ENCODE assay signal across 8 mouse cellular contexts in genomic region chr9:122351303-122352024, GRCm38 (mm10). TPM values are rescaled to one million over a fixed set of nuclear protein-coding genes. Genes with fewer than 3 reads are reported as not detected.
DNase-seq lines count a peak whose midpoint lies in the region; ATAC-seq and TF ChIP-seq lines count a peak whose summit lies in the region.

Gene Abhd5, plus strand, starts transcription at chr9:122351608.

- no peaks in the 10 kb centered on the region for H3K36me3 ChIP-seq in embryonic facial prominence, embryonic 15.5 days
- H3K36me3 ChIP-seq in kidney, embryonic 14.5 days (ENCODE audit: control insufficient read depth, insufficient read depth, low read length), result no peaks in the 10 kb centered on the region
- H3K36me3 ChIP-seq in limb, embryonic 15.5 days, result no peaks in the 10 kb centered on the region

- TF ChIP-seq POLR2A in bone marrow, adult 2 months (IDR thresholded peaks at IDR 0.05; ENCODE audit: borderline replicate concordance, control insufficient read depth, low read depth, low read length), result peak; percentile 100

- peak within 1 kb of the TSS; percentile 88 for H3K27ac ChIP-seq in bone marrow, adult 2 months (ENCODE audit: control insufficient read depth, insufficient read depth, low read depth, low read length, poor library complexity)
- peak within 1 kb of the TSS; percentile 67 for H3K27ac ChIP-seq in embryonic facial prominence, embryonic 15.5 days (replicated peaks)
- peak within 1 kb of the TSS; percentile 26; the same call in 1 of the 2 replicates for H3K27ac ChIP-seq in kidney, embryonic 14.5 days (ENCODE audit: low read depth, low read length)
- peak within 1 kb of the TSS; percentile 79 for H3K27ac ChIP-seq in limb, embryonic 15.5 days

- no peaks in the 10 kb centered on the region for H3K9me3 ChIP-seq in embryonic facial prominence, embryonic 15.5 days (replicated peaks)
- no peaks in the 10 kb centered on the region for H3K9me3 ChIP-seq in kidney, embryonic 14.5 days (ENCODE audit: control insufficient read depth, low read length)
- H3K9me3 ChIP-seq in limb, embryonic 15.5 days, result no peaks in the 10 kb centered on the region

- H3K4me3 ChIP-seq in bone marrow, adult 2 months (replicated peaks; ENCODE audit: control insufficient read depth, low read depth, low read length), result peak within 1 kb of the TSS; percentile 77
- H3K4me3 ChIP-seq in embryonic facial prominence, embryonic 15.5 days (replicated peaks), result peak within 1 kb of the TSS; percentile 68
- H3K4me3 ChIP-seq in kidney, embryonic 14.5 days (ENCODE audit: low read length), result peak within 1 kb of the TSS; percentile 76
- peak within 1 kb of the TSS; percentile 81 for H3K4me3 ChIP-seq in limb, embryonic 15.5 days

- peak within 1 kb of the TSS; percentile 64 for H3K4me2 ChIP-seq in embryonic facial prominence, embryonic 15.5 days (replicated peaks)
- peak within 1 kb of the TSS; percentile 69 for H3K4me2 ChIP-seq in kidney, embryonic 14.5 days (replicated peaks; ENCODE audit: low read depth, low read length)
- peak within 1 kb of the TSS; percentile 72 for H3K4me2 ChIP-seq in limb, embryonic 15.5 days

- peak; percentile 90 for DNase-seq in 3T3-L1 (ENCODE audit: low read depth, low spot score)
- peak; percentile 95 to 98 for DNase-seq in heart, adult 9 months (ENCODE audit: low spot score in 2 of 2)
- DNase-seq in monocyte, adult 2 months (ENCODE audit: low read depth in 1 of 2, low spot score in 2 of 2), result peak; percentile 86 to 94
- peak; percentile 92 to 93 for DNase-seq in spleen, postnatal 36 days (ENCODE audit: low spot score in 2 of 2)

- H3K4me1 ChIP-seq in bone marrow, adult 2 months (ENCODE audit: control insufficient read depth, insufficient read depth, low read length), result peaks cover 3% of the 10 kb centered on the region
- peaks cover 5% of the 10 kb centered on the region; the same call in 1 of the 2 replicates for H3K4me1 ChIP-seq in embryonic facial prominence, embryonic 15.5 days
- H3K4me1 ChIP-seq in kidney, embryonic 14.5 days (ENCODE audit: control insufficient read depth, insufficient read depth, low read length), result no peaks in the 10 kb centered on the region
- 0 out of 2 replicates have a peak, but pooled peaks cover 3% of the 10 kb centered on the region for H3K4me1 ChIP-seq in limb, embryonic 15.5 days

- H3K9ac ChIP-seq in embryonic facial prominence, embryonic 15.5 days, result peak within 1 kb of the TSS; percentile 59
- H3K9ac ChIP-seq in kidney, embryonic 14.5 days (ENCODE audit: low read depth, low read length), result peak within 1 kb of the TSS; percentile 86
- peak within 1 kb of the TSS; percentile 89 for H3K9ac ChIP-seq in limb, embryonic 15.5 days

- 1% methylated on average over 84 of the region's 84 CpGs for WGBS in bone marrow, adult 2 months
- under 1% methylated on average over 84 of the region's 84 CpGs for WGBS in embryonic facial prominence, embryonic 15.5 days
- under 1% methylated on average over 83 of the region's 84 CpGs for WGBS in kidney, embryonic 14.5 days
- under 1% methylated on average over 84 of the region's 84 CpGs for WGBS in limb, embryonic 15.5 days

- H3K27me3 ChIP-seq in embryonic facial prominence, embryonic 15.5 days, result no peaks in the 10 kb centered on the region
- H3K27me3 ChIP-seq in kidney, embryonic 14.5 days (ENCODE audit: control insufficient read depth, insufficient read depth, low read length), result no peaks in the 10 kb centered on the region
- no peaks in the 10 kb centered on the region for H3K27me3 ChIP-seq in limb, embryonic 15.5 days

- peak; percentile 38; the same call in 1 of the 2 replicates for TF ChIP-seq CTCF in bone marrow, adult 2 months (IDR thresholded peaks at IDR 0.05; ENCODE audit: control insufficient read depth, insufficient read depth, low read length)

- peak; percentile 96 for ATAC-seq in embryonic facial prominence, embryonic 15.5 days (ENCODE audit: insufficient number of reproducible peaks, low FRiP score, low TSS enrichment, low read depth)
- peak; percentile 97 for ATAC-seq in kidney, embryonic 14.5 days (ENCODE audit: low FRiP score, low TSS enrichment)
- peak; percentile 94 for ATAC-seq in limb, embryonic 15.5 days (ENCODE audit: insufficient number of reproducible peaks, low FRiP score, low TSS enrichment, low read depth)

RNA-seq across cellular contexts. Expression of gene Abhd5, which starts in this region (rescaled TPM):
- 18.9 and 24.3 TPM in 2 replicates for polyA plus RNA-seq in bone marrow, adult 2 months (2011; ENCODE audit: insufficient read depth, insufficient read length, low replicate concordance, missing spikeins)
- polyA plus RNA-seq in embryonic facial prominence, embryonic 15.5 days (2015; fragmentation: Nextera tagmentation; extraction: Ambion mirVana), result 37.4 and 38.9 TPM in 2 replicates
- 19.3 and 25.0 TPM in 2 replicates for polyA plus RNA-seq in kidney, embryonic 14.5 days (2014; fragmentation: Nextera tagmentation; extraction: Ambion mirVana)
- 44.8 and 47.3 TPM in 2 replicates for polyA plus RNA-seq in limb, embryonic 15.5 days (2015; fragmentation: Nextera tagmentation; extraction: Ambion mirVana)

Comparison
In these comparisons a context has a peak if more than half of its experiments do, and no peak if none do; other contexts are left out.
1. Peak in every context shown above with its lines: DNase-seq, ATAC-seq, H3K4me3 ChIP-seq and H3K27ac ChIP-seq.
2. H3K27ac ChIP-seq: peak in every context shown above with its lines; median percentile 88 in bone marrow, adult 2 months; 79 in limb, embryonic 15.5 days; 67 in embryonic facial prominence, embryonic 15.5 days; 26 in kidney, embryonic 14.5 days.